Mouse (Mus musculus): Measurements from ENCODE around the gene Tex52.

The Tex52 gene

DNA sequence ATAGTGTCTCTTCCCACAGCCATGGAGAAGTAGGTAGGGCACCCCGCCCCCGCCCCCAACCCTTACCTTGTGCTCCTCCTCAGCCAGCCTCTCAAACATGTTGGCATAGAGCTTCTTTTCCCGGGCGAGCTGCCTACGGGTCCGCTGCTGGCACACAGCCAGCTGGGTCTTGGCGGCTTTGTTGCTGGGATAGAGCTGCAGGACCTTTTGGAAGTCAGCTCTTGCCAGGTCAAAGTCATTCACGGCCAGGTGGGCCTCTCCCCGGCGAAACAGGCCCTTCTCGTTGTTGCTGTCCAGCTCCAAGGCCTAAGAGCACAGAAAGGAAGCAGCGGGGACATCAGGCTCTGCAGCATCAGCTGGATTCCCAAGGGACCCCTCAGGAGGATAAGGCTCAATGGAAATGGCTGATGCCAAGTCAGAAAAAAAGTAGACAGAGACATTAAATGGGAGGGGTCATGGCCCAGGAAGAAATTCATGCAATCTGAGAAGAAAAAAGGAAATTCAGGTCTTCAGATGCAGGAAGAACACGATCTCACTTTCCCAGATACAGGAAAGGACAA lies 57.2 kb downstream of the Tex52 start:
- peak; percentile 76 to 77 for DNase-seq

GRCm38 (mm10) chr6:128433566-128433965 lies 58.3 kb downstream of the Tex52 start:
- peak; percentile 69 to 75 for DNase-seq
